Mouse (Mus musculus) ES-Bruce4 (cell line): ENCODE results near the gene Dhdh.

Source experiments
- CTCF ChIP-seq: IDR thresholded peaks from one replicate; pipeline ENCODE4 v1.8.1; 2011; ENCODE audit warnings: low read depth, low read length
- EP300 ChIP-seq: IDR thresholded peaks from 2 replicates; pipeline ENCODE4 v1.6.1; 2011; ENCODE audit warnings: low read depth, low read length; ENCODE audit not compliant: insufficient read depth
- POLR2A ChIP-seq: IDR thresholded peaks from one replicate; pipeline ENCODE4 v1.8.1; 2011; ENCODE audit warnings: low read length; ENCODE audit not compliant: insufficient read depth

DNA sequence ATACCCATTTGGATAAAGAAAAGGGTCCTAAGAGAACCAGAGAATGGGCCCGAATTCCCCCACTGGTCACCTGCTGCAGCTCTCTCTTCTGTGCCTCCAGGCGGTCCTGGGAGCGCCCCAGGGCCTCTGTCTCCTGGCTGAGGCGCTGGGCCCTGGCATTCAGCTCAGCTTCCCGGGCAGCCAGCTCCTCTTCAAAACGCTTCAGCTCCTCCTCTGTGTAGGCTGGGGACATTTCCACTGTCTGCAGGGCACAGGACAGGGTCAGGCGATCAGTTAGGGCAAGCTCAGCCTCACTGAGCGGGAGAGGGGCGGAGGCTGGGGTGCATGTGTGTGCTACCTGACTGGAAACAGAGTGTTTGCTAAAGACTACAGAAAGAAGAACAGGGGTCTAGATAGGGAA is 5.9 kb upstream of the Dhdh start:
- no peak for TF ChIP-seq POLR2A
- no peak for TF ChIP-seq CTCF
- no peak for TF ChIP-seq EP300
